Mouse (Mus musculus) megakaryocyte-erythroid progenitor cell, adult 5-6 weeks (primary cell): ENCODE measurements around the gene Clcn7. TPM values are rescaled to one million over a fixed set of nuclear protein-coding genes. Genes with fewer than 3 reads are reported as not detected.

Experiments used
- ATAC-seq: replicated peaks from 2 replicates; pipeline ENCODE4 v1.8.0; 2016; ENCODE audit warnings: mild to moderate bottlenecking, inconsistent platforms; ENCODE audit not compliant: severe bottlenecking, poor library complexity, low FRiP score, low TSS enrichment
- total RNA-seq, 2 experiments: library from RNA; stranded (forward) in 1 of 2; stranded (reverse) in 1 of 2; fragments of 200-1000, 215-1000 nt in 1 of 2; fragments of >200 nt in 1 of 2; fragmentation: Nextera tagmentation in 1 of 2; gene quantifications; 2 replicates each; pipeline ENCODE4 v1.2.3; 2014 to 2017

Clcn7 gene
- total RNA-seq (2014; fragmentation: Nextera tagmentation), result 17.6 and 18.7 TPM in 2 replicates
- total RNA-seq (2017), result 5.9 and 10.9 TPM in 2 replicates

DNA sequence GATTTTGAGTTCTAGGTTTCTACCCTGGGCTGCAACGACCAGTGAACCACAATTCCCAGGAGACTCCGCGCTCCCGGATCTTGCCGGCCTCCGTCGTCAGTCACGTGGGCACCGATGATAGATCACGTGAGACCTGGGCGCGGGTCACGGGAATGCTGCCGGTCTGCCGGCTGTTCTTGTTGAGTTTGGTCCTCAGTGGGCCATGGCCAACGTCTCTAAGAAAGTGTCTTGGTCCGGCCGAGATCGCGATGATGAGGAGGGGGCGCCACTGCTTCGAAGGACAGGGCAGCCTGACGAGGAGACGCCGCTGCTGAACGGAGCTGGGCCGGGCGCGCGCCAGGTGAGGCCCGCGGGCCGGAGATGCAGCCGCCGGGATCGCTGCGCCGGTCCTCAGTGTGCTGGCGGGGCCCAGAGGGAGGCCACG, at the start of gene Clcn7:
Clcn7 (plus strand) TSS at position 117 of the 424 bp plus-strand sequence.
- peak; percentile 87 for ATAC-seq

- 0 out of 2 replicates have a peak, but pooled peaks have one; percentile 40 for ATAC-seq
Measured at GRCm38 (mm10) chr17:25083444-25083931, 49.7 kb upstream of the Clcn7 start, which contains the start of gene Tmem204. Gene Tmem204 (minus strand): TSS chr17:25083591.

DNA sequence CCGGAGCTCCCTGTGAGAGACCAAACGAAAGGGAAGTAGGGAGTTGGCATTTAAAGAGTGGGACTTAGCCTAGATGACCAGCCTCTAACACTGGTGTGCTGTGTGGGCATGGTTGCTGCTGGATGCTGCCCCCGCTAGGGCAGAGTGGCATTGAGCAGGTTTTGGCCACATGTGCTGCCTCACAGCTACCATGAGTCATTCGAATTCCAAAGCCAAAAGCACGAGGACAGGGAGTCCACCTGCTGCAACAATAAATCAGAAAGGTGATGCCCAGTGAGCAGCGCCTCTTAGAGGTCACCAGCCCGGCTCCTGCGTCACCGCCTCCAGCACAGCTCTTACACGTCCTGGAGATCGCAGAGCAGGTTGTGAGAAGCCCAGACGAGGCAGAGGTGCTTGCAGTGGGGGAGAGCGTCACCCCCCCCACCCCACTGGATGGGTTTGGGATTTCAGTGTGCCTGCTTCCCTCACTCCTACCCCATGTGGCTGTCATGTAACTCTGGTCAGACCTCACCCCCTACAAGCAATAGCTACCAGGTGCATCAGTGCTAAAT, 48.3 kb upstream of the Clcn7 start:
- ATAC-seq, result no peak

- ATAC-seq, result no peak
Measured at GRCm38 (mm10) chr17:25086724-25087123, 46.5 kb upstream of the Clcn7 start.

DNA sequence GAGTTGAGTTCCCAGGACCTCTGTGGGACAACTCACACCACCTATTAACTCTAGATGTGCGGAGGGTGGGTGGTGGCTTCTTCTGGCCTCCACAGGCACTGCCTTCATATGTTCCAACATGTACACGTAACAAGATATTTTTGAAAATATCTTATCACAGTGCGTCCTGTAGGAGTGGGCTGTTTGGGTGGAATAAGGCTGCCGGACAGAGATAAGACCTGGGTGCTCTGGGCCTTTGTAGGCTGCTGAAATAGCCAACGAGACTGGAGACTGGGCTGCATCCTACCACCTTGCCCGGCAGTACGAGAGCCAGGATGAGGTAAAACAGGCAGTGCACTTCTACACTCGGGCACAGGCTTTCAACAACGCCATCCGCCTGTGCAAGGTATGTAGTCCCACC, 44.0 kb upstream of the Clcn7 start:
- ATAC-seq, result peak; percentile 80

GRCm38 (mm10) chr17:25090450-25090849, 42.7 kb upstream of the Clcn7 start:
- no peak for ATAC-seq

GRCm38 (mm10) chr17:25096221-25096620, 37.0 kb upstream of the Clcn7 start:
- ATAC-seq, result no peak

DNA sequence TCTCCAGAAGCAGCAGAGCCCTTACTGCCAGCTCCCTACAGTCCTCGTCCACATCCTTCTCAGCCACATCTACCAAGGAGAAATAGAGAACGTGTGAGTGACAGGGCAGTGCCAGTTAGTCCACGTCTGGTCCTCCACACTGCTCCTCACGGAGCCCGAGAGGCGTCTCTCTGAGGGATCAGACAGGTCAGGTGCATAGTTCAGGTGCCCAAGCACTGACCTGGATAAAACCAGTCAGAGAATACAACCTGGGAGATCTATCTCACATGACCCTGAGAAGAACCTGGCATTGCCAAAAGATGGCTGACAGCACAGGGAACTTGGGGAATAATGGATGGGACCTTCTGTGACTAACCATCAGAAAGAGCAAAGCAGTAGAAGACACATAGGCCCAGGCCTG, 33.1 kb upstream of the Clcn7 start:
- no peak for ATAC-seq

- ATAC-seq, result no peak
Measured at GRCm38 (mm10) chr17:25101338-25101737, 31.9 kb upstream of the Clcn7 start.

DNA sequence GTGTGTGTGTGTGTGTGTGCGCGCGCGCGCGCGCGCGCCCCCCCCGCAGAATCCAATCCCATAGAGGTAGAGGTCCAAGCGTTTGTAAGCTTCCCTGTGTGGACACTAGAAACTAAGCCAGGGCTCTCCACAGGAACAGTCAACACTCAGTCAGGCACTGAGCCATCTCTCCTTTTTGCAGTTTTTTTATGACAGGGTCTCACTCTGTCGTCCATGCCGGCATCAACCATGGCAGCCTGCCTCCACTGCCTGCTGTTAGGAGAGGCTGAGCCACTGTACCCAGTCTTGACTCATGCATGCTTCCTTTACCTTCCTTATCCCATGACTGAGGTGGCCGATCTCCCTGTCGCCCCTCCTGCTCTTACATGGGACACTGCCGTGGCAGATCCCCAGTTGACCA, 25.4 kb upstream of the Clcn7 start:
- ATAC-seq, result no peak

GRCm38 (mm10) chr17:25109578-25109977, 23.6 kb upstream of the Clcn7 start:
- peak; percentile 60 for ATAC-seq

DNA sequence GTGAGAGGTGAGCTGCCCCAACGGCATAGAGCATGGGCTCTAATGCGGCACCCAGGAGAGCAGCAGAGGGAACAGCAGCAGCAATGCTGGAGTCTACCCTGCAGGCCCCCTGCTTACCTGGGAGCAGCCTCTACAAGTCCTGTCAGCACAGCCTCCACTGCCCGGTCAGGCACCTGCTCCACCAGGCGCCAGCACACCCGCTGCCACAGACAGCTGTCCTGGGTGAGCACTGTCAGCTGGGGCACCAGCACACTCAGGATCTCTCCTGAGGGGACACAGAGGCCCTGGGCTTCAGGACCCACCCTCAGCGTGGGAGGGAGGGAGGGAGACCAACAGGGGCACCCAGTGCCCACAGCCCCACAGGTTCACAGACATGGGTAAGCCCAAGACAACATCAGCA, 22.6 kb upstream of the Clcn7 start:
- ATAC-seq, result no peak

GRCm38 (mm10) chr17:25111220-25111619, 22.0 kb upstream of the Clcn7 start:
- ATAC-seq, result no peak

DNA sequence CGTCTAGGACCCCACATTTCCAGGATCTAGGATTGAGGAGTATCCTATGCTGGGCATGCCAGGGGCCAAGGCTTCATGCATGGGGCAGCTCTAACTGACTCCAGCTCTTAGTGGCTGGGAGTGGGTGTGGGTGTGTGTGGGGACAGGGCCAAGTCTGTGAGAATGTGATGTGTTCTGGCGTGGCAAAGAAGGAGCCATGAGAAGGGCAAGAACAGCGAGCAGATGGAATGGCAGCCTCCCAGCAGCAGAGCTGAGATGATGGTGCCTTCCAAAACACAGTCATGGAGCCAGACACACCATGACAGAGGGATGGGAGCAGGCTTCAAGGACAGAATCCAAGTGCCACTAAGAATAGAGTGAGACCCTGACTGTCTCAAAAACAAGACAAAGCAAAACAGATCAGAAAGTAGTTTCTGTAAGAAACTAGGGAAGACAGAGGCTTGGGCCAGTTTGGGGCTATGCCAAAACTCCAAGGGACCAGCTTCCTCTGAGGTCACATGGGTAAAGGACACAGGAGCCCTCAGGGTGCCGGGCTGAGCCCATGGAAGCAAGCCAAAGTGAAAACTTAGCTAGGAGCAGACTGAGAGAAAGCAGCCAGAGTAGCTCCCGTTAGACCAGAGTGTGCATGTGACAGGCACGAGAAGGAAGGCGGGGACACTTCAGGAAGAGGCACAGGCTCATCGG, 21.3 kb upstream of the Clcn7 start:
- no peak for ATAC-seq

DNA sequence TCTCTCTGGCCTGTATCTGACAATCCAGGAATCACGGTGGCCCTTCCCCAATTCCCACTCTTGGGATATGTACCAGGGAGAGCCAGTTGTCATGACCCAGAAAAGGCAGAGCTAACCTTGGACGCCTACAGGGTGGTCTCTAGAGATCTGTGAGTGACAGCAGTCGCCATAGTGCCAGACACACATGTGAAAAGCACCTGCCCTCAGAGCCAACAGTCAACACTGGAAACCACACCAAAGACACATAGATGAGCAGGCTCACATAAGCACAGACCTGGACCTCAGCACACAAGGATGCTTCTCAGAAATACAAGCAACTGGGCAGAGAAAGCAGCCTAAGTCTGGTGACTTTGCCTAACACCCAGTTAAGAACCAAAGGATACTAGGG, 20.8 kb upstream of the Clcn7 start:
- ATAC-seq, result no peak

DNA sequence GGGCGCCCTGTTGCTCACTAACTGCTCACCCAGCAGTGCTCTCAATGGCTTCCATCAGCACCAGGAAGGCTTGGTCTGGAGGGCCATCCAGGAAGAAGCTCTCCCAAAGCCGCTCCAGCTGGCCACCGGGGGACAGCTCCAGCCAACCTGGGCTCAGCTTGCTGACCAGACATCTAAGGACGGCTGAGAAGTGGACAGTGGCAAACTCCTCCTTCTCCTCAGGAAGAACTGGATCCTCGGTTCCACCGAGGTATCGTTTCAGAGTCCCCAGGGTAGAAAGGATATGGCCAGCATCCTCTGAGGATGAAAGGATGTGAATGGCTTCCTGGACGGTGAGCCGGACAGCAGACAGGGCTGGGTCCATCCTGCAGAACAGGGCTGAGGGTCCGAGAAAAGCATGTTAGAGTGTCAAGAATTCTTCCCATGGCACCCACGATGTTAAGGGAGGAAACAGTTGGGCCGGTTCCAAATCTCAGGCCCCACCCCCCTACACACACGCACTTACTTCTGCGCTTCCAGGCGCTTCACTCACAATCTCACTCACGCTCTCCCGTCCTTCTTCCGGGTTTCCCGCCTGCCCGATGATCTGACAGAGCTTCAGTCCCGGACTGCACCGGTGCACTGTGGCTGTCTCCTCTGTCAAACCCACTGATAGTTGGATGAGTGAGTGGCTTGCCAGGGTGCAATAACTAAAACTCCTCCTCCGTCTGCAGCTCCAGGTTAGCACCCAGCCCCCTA, 18.1 kb upstream of the Clcn7 start:
- ATAC-seq, result peak; percentile 56

DNA sequence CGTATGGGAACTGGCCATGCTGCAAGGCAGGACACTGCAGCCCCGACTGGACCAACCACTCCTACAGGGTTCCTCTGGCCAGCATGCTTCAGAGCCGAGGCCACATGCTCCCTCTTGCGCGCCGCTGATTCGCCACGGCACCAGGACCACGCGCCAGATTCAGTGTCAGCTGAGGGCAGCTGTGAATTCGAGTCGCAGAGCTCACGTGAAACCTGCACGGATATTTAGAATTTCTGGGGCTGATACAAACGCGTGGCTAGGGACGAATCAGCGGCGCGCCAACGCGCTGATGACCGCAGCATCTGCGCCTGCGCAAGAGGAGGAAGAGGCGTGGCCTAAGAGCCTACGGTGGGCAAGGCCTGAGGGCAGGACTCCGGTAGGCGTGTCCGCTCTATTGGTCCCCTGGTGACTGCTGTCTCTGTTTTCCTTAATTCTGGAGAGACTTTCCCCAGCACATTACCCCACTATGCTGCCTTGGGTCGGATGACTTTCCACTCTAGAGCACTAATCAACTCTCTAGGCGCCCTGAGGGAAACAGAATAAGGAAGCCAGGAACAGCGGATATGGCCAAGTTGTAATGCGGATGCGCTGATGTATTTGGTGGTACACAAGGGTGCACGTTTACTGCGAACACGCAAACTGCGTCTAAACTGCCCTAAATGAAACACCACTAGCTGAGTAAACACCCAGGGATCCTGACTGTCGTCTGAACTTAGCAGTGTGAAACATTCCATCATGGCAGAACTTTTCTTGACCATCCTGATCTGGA, 17.3 kb upstream of the Clcn7 start, which contains the start of gene Telo2:
Telo2 (minus strand) TSS at position 304 of the 769 bp plus-strand sequence.
- peak; percentile 83 for ATAC-seq

- ATAC-seq, result no peak
Measured at GRCm38 (mm10) chr17:25117263-25117662, 15.9 kb upstream of the Clcn7 start.

DNA sequence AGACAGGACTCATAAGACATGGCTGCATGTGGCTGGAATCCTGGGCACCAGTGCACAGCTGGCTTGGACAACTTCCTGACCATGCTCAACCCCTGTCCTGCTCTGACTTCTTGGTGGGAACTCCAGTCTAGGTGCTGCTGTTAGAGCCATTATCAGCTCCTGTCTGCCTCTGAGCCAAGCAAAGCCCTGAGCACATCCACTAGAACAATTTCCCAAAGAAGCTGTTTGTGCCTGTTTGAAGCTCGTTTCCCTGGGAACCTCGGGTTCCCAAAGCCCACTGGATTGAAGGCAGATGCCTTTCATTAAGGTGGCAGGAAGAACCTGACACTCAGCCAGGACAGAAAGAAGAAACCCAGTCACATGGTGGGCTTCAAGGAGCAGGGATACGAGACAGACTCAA, 12.8 kb upstream of the Clcn7 start, which contains the start of gene Ptx4:
Ptx4 (plus strand) TSS at position 355 of the 400 bp plus-strand sequence.
- ATAC-seq, result no peak
